Mouse (Mus musculus) CD4-positive, CD25-positive, alpha-beta regulatory T cell, adult 2 months (primary cell): Measurements from ENCODE around the gene Pbld1.
A peak's percentile ranks its signal among the peaks of the same experiment; 100 is the strongest.
"Not testable (repeated sequence)": the region's sequence is repeated elsewhere in the genome, so short reads cannot be mapped to it uniquely, and the experiment has no call there.

ENCODE experiments used
- DNase-seq: peaks from one replicate; pipeline ENCODE4 v3.0.0-alpha.2; 2012; ENCODE audit warnings: low read depth, low spot score

Pbld1 gene

DNA sequence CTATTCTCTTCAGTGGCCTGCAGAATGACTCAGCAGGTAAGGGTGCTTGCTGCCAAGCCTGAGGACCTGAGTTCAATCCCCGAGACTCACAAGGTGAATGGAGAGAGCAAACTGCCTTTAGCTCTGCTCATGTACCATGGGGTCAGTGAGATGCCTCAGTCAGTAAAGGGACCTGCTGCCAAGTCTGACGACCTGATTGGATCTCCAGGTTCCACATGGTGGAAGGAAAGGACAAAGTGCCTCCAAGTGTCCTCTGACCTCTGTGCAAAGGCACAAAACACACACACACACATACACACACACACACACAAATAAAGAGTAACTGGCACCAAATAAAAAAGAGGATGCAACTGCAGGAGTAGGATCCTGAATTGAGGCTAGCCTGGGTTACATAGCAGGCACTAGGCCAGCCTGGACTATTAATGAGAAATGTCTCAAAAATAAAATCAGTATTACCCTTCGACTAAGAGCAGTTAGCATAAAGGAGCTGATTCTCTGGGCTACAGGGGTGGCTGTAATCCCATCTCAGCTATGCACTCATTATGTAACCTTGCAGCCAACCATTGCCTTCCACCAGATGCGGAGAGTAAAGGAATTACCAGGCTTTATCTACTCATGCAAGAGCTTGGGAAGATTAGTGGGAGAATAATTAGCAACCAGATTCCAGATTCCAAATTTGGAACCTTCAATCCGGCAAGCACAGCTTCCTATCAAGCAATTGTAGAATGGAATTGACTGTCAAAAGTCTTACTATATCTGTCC is 19.9 kb upstream of the Pbld1 start:
- no peak for DNase-seq

DNA sequence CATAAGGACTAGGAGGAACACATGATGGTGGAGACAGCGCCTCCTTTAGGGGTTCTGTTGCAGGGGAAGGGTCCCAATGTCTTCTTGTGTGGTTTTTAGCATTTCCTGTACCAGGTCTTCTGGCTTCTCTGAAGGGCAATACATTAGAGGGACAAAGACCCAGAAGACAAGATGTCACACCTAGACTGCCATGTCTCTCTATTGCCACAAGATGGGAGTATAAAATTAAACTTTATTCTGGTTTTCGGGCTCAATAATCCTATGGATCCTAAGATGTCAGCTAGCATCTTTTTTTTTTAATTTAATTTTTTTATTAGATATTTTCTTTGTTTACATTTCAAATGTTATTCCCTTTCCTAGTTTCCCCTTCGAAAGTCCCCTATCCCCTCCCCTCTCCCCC is 16.8 kb upstream of the Pbld1 start:
- DNase-seq: no peak

DNA sequence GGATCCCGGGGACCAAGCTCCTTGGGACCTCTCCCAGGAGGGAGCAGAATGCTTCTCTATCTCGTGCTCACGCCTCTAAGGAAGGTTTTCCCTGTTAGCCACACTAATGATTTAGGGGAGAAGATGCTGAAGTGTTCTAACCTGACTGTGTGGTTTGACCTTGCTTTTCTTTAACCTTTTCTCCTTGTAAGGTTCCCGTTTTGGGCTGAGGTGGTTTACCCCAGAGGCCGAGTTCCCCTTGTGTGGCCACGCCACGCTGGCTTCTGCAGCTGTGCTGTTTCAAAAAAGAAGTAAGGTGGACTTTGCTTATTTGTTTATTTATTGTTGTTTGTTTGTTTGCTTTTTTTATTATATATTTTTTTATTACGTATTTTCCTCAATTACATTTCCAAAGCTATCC is 12.2 kb upstream of the Pbld1 start:
- no peak for DNase-seq

DNA sequence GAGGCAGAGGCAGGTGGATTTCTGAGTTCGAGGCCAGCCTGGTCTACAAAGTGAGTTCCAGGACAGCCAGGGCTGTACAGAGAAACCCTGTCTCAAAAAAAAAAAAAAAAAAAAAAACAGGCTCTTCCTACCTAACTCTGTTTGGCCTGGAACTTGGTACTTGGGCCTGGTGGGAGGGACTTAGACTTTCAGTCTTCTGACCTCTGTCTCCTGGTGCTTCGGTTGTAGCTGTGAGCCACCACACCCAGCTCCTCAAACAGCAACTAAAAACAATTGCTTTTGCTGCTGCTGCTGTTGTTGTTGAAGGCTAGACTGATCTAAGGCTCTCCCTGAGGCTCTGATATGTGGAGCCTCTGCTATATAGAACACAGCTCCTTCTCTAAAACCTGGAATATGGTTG is 10.9 kb upstream of the Pbld1 start:
- no peak for DNase-seq

DNA sequence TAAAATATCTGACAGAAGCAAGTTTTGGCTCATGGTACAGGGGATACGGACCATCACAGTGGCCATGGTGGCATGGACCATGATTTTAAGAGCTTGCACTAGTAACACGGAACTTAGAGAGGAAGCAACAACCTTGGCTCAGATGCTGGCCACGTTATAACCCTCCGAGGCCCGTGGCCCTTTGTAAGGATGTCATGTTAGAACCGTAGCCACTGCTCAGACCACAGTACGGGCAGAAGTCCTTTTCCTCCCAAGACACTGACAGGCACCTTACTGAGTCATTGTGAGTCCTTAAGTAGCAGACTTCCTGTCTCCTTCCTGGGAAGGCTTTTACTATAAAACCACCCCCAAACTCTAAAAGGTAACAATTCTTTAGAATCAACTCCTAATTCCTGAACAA is 8.7 kb upstream of the Pbld1 start:
- no peak for DNase-seq

DNA sequence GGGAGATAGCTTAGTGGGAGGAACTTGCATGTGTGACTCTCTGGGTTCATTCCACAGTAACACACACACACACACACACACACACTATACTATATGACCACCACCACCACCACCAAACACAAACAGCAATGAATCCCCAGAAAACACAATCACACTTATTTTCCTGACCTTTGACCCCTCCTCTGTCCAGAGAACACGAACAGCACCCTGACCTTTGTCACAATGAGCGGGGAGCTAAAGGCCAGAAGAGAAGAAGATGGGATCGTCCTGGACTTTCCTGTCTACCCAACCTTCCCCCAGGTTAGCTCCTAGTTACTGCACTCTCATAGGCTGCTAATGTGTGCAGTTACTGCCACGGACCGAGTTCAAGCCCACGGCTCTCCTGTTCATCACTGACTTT is 8.0 kb upstream of the Pbld1 start:
- no peak for DNase-seq

DNA sequence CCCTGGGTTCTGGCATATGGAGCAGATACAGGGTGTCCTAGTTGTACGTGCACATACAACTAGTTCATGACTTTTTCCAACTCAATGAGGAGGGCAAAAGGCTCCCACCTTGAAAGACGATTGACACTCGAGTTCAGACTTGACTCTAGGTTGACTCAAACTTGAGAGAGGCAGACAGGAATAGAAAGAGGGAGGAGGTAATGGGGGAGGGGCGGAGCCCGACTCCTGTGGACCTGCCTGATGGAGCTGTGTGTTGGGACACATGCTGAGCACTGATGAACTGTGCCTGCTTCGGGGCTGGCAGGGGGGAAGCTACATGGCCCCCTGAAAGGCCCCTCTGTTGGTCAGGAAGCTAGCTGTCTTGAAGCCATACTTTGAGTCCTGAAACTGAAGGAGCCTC is 7.0 kb upstream of the Pbld1 start:
- no peak for DNase-seq

DNA sequence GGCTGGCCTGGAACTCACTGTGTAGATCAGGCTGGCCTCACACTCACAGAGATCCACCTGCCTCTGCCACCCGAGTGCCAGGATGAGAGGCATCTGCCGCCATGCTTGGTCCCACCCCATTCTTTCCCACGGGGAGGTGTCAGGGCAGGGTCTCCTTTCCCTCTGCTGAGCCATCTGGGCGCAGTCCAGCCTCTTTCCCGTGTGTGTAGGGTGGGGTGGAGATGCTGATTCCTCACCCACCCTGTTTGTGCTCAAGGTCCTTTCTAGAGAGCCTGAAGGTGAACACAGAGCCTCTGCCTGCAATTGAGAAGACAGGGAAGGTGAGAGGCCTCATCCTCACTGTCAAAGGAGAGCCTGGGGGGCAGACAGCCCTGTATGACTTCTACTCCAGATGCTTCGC is 5.9 kb upstream of the Pbld1 start:
- not testable (repeated sequence) for DNase-seq

DNA sequence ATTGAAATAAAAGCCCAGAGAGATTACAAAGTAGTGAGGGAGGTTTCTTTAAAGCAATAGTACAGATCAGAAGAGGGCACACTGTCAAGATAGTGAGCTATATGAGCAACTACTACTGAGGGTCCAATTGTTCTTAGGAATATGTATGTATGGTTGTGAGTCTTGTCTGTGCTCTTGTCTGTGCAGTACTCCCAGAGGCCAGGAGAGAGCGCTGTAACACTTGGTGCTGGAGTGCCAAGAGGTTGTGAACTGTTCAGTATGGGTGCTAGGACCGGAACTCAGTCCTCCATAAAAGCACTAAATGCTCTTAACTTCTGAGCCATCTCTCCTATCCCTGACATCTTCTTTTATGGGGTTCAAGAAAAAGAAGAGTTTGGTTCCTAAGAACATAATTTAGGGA is 5.4 kb upstream of the Pbld1 start:
- DNase-seq: peak; percentile 41

DNA sequence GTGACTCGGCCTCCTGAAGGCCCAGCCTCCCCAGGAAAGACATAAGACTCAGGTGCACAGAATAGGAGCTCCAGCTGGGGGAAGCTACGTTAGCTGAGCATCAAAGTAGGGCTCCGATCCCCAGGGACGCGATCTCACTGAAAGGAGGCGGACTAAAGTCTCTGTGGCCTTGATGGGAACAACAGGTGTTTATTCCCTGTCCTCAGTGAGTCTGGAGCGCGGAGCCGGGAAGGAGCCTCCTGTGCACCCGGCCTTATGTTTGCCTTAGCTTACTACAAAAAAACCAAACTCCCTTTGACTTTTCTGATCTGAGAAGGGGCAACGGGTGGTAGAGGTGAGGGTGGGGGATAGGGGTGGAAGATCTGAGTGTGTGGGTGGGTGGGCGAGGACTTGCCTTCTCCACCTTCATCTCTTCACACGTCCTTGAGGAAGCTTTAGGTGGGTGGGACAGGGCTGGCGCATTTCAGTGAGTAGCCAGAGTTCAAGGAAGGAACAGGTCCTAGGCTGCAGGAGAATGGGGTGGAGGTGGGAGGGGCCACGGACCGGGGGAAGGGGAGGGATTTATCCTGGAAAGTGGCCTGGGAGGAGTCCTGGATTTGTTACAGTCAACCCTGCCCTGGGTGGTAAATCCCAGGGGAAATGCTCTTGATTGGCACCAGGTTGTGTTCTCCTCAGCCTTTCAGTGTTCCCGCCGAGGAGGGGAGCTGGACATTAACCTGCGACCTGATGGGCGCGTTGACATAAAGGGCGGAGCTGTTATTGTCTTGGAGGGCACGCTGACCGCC is 2.8 kb upstream of the Pbld1 start:
- no peak for DNase-seq

DNA sequence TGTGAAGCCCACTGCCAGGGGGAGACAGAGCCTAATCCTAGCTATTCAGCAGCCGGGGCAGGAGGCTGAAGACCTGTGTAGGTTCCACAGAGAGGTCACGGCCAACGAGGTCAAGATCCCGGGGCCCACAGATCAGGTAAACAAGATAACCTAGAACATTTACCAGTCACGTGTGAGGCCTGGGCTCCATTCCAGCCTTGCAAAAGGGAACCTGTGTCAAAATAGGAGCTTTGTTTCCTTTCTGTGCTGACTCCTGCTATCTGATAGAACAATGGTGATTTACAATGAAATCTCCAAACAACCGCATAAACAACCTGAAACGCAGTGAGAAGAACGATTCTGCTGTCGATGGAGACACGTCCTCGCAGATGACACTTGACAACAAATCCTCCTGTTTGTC is 444 bp downstream of the Pbld1 start:
- no peak for DNase-seq

DNA sequence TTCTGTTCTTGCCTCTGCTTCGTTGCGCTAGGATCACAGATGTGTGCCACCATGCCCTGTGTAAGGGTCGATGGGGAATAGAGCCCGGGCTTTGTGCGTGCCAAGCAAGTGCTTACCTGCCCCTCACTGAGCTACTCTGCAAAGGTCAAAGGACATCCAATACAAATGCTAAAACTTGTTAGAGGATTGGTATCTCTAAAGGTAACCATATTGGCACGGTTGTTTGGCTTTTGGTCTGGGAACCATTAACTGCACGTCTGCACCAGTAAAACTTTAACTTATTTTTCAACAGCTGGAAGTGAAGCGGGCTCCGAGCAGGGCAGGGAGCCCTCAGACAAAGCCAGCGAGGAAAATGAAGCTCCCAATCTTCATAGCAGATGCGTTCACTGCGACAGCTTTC is 1.3 kb downstream of the Pbld1 start:
- DNase-seq: no peak

DNA sequence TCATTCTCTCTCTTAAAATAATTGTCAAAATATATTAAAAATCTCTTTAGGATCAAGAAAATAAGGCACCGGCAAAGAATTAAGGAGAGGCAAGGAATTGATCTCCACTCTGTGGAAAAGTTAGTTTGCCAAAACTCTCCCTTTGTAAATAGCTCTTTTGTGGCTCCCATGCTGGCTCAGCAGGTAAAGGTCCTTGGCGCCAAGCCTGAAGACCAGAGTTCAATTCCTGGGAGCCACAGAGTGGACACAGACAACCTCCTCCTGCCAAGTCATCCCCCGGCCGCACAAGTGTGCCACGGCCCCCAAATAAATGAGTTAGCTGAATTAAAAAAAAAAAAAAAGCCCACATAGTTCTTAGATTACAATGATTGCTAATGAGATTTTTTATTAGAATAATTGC is 2.7 kb downstream of the Pbld1 start:
- no peak for DNase-seq

DNA sequence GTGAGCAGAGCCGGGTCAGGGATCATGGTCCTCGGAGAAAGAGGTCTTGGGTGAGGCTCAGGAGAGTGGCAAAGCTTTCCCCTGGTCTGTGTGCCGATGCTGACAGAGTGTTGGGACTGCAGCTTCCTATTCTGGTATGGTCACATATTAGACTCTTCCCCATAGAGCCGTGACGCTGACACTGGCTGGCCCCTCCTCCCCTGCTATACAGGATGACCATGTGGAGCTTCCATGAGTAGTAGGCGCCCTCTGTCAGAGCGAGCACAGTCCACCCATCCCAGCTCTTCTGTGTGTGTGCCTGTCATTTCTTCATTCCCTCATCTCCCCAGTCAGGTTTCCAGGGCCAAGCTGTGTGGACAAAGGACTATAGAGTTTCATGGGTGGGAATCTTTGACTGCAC is 3.4 kb downstream of the Pbld1 start:
- DNase-seq: no peak

DNA sequence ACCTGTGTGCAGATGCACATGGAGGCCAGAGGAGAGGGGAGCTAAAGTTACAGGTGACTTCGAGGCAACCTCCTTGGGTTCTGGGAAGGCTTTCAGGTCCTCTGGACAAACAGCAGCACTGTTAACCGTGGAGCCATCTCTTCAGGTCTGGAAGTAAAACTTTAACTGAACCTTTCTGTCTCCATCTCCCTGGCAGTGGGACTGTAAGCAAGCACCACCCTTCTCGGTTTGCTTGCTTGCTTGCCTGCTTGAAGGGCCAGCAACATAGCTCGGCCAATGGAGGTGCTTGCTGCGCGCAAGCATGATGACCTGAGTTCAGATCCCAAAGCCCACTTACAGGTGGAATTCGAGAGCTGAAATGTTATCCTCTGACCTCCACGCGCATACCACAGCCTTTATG is 4.6 kb downstream of the Pbld1 start:
- DNase-seq: no peak

DNA sequence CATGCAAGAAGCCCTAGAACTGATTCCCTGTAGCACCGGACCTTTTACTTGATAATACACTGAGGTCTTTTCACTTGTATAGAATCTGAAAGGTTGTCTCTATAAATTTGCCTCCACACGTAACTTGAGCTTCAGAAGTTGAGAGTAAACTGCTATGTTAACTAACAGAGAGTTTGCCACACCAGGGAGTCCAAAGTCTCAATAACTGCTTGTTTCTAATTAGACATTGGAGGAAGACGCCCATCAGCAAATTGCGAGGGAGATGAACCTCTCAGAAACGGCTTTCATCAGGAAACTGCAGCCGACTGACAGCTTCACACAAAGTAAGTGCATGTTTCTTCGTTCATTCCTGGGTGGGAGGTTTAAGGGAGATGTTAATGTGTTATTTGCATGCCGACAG is 5.6 kb downstream of the Pbld1 start:
- no peak for DNase-seq

DNA sequence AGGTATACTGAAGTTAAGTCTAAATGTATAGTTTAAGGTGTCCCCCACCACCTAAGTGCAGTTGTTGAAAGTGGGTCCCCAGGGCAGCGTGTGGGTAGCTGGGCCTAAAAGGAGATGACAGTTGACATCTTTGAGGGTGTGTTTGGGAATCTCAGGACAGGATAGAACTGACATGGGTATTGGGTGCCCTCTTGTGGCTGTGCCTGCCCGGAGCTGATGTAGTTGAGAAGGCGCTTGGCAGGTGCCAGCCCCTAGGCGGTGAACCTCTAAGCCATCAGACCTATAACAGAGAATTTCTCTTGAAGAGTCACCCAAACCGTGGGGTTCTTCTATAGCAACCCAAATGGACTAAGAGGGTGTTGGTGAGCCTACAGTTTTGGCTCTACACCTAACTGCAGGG is 6.0 kb downstream of the Pbld1 start:
- DNase-seq: peak; percentile 83

DNA sequence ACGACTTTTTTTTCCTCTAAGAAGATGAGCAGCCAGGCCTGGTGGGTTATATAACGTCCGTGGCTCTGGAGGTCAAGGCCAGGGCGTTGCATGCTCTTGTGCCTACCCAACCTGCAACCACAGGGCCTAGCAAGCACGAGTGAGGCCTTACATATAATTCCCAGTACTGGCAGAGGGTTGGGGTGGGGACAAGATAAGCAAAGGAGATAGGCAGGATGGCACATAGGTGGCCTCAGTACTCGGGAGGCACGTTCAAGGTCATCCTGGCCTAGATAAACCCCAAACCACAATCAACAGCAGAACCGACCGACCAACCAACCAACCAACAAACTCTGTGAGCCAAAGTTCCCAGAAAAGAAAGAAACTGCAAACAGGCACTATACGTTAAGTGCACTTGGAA is 26.3 kb downstream of the Pbld1 start:
- DNase-seq: no peak

DNA sequence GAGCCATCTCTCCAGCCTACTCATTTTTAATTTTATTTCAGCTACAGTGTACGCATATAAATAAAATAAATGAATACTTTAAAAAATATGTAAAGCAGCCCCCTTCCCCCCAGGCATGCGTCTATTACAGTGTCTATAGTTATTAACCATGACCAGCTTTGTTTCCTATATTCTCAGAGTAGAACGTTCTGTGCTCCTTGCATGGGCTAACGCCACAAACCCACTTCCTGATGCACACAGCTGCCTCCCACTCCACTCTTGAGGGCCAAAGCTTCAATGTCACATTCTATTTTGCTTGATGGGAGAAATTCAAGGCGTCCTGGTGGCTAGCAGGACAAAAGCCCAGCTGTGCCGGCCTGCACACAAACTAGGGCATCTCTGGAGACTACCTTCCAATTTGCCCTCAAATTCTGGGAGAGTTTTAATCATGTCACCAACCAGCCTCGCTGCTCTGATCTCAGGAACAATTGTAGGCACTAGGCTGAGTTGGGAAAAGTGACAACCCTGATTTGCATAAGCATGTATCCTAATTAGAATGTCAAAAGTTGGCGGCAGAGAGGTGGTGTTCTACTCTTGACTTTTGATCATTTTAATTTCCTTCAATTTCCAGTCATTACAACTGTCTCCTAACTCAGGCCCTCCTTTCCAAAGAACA is 29.3 kb downstream of the Pbld1 start:
- DNase-seq: no peak

DNA sequence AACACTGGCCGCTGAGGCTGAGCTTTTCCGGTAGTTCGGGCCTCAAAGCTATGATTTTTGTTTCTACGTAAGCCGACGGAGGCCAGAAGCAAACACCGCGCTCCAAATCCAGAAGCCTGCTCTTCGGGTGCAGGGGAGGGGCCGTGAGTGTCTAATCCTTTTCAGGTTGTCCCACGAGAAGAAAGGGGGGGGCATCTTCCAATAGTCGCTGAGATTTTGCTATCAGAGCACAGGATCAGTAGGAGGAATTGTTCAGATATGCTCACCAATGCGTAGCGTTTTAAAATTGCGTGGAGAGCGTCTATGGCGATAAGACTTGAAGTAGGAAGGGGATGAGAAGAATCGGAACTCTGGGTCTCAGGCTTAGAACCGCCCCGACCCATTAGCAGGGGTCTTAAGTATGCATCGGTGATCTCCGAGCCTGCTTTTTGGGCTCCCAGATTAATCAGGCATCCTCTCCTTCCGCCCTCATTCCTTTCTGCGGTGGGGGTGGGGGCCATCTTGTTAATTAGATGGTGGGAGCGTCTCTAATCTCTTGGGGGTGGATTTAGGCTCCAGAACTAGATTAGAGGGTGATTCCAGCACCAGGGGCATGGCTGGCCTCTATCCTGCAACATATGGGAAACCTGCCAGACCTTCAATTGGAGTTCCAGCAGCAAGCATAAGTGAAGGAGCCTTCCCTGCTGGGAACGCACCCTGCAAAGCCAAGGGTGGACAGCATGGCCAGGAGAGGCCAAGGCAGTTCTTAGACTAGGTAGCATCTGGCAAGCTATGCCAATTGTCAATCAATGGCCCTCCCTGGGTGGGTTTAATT is 30.0 kb downstream of the Pbld1 start:
- no peak for DNase-seq

DNA sequence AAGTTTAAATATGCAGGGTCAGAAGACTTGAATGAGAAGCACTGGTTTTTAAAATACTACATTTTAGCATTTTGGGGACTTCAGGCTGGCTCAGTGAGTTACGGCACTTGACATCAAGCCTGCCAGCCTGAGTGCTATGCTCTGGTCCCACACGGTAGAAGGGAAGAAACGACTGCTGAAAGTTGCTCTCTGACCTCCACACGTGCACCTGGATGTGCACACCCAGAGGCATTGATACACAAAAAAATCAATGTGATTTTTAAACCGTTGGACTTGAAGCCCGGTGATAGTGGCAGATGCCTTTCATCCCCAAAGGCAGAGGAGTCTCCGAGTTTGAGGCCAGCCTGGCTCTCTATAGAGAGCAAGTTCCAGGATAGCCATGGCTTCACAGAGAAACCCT is 32.0 kb downstream of the Pbld1 start:
- DNase-seq: no peak
